Mouse (Mus musculus) lung, postnatal 25 days (tissue): ENCODE measurements around the gene Socs7.

Experiments used
- DNase-seq: peaks from one replicate; pipeline ENCODE4 v3.0.0; 2022; ENCODE audit warnings: low spot score

Socs7 gene

GRCm38 (mm10) chr11:97343619-97344018 lies 18.7 kb upstream of the Socs7 start:
- DNase-seq = peak; percentile 51

DNA sequence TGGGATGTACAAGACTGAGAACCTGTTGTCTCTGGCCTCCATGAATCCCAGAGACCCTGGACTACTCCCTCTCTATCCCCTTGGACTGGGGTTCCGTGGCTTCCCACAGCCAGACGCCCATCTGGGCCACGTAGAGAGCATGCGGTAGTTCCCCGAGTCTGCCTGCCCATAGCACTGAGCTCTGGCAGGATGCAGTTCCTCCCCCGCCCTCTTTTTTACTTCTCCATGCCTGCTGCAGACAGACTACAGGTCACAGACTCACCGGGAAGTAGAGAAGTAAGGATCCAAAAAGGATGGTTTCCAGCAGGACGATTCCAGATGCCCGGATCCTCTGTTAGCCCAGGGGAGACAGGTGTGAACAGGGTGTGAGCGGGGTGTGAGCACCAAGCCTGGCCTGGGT lies 16.9 kb upstream of the Socs7 start:
- no peak for DNase-seq

DNA sequence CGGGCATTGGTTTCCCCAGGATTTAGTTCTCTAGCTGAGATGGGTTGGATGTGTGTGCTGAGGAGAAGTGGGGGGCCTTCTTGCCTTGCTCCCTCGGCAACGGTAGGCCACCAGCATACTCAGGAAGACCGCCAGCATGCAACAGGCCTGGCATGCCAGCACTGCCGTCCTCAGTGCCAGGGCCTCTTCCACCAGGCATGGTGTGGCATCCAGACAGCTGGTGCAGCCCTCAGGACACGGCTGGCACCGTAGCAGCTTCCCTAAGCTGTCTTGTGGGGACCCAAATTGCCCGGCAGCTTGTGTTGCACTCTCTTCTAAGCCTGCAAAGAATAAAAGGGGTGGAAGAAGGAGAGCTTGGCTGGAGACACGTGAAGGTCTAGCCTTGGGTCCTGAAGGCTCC lies 16.0 kb upstream of the Socs7 start:
- DNase-seq = no peak

DNA sequence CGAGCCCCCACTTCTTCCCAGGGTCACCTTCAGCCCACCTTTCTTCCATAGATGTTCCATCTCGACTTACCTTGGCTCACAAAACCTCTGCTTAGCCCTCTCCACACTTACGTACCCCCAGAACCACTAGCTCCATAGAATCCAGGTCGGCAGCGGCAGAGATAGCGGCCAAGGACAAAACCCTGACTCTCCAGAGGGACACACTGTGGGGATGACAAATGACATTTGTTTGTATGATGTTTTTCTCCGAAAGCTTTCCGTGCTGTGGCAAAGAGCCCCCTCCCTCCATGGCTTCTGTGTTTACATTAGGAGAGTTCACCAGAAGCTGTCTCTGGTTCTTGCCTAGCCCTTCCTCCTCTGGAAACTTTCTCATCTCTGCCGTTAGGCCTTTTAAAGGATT lies 15.1 kb upstream of the Socs7 start:
- no peak for DNase-seq

GRCm38 (mm10) chr11:97350035-97350434 lies 12.3 kb upstream of the Socs7 start:
- DNase-seq = peak; percentile 71

DNA sequence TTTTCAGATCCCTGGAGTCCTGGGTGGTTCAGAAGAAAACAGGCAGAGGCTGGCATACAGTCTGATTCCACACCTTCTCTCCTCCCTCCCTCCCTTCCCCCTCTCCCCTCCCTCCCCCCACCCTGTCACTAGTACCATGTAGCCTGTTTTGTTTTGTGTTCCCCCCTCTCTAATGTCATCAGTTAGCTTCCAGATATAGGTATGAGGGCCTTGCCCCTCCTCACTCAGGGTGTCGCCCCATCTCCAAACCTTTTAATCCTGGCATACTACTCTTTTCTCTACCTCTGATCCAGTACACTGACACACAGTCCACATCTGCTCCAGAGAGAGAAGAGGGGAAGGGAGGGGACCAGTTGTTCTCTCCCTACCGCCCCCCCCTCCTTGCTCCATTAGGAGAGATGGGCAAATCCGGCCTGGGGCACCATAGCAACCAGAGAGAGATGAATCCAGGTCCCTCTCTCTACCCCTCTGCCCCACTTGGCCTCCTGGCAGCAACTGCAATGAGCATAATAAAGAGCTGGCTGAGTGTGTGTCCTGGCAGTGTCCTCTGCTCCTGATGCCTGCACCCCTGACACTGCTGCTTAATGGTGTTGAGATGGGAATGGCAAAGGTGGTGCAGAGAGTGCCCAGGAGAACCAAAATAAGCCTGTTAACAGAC lies 10.2 kb upstream of the Socs7 start, which contains the start of gene Gpr179:
TSS of gene Gpr179 (minus strand) at position 51 of the 658 bp plus-strand sequence.
- DNase-seq = no peak

DNA sequence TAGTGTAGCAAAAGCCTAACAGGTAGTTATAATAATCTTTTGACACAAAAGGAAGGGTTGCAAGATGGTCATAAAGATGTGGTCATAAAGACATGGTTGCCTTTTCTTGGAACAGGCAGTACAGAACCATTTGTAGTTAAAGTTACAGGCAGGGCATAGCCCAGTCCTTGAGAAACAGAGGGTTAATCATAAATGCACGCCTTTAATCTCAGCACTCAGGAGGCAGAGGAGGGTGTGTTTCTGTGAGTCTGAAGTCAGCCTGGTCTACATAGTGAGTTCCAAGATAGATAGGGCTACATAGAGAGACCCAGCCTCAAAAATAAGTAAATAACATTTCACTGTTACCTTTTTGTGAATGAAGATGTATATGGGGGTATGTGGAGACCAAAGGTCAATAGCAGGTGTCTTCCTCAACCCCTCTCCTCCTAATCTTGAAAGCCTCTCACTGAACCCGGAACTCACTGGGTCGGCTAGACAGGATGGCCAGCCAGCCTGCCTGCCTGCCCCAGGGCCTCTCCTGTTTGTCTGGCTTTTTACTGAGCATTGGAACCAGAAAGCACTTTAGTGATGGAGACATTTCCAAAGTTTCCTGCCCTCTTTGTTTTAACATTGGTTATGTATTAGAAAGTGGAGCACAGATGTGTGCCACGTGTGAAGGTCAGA lies 9.3 kb upstream of the Socs7 start:
- DNase-seq = no peak

DNA sequence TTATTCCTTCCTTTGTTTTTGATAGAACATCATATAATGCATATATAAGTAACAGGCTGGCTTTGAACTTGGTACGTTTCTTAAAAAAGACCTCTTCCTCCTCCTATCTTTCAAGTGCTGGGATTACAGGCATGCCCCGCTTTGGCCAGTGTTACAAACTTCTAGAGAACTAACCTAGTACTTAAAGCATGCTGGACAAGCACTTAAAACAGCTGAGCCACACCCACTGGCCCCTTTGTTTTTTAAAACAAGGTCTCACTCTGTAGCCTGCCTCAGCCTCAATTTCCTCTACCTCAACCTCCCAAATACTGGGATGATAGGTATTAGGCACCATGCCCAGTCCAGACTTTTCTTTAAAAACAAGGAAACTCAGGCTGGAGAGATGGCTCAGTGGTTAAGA lies 7.7 kb upstream of the Socs7 start:
- DNase-seq = no peak

DNA sequence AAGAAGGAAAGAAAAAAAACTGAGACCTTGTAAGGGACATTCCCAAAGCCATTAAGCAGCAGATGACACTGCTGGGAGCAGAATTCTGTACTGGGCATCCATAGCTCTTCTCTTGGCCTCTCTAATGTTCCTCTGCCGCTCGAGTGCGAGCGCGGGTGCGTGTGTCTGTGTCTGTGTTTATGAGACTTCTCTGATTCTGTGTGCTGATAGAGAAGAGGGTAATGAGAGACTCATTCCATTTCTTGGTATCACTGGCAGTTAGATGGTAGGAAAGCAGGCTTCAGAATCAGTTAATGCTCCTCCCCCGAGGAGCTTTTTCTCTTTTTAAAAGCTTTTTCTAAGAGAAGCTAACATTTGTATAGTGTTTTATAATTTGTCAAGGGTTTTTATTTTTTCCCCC lies 7.1 kb upstream of the Socs7 start:
- DNase-seq = no peak

DNA sequence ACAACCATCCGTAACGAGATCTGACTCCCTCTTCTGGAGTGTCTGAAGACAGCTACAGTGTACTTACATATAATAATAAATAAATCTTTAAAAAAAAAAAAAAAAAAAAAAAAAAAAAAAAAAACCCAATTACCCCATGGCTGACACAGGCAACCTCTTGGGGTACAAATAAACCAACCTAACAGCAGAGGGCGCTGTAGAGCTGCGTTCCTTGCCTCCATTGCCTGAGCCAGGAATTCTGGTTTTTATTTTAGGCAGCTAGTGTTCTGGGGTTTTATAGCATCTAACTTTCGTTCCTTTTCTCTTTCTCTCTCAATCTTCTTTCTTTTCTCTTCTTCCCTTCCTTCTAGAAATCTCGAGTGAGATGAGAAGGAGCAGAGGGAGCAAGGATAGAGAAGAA lies 4.7 kb upstream of the Socs7 start:
- peak; percentile 84 for DNase-seq

GRCm38 (mm10) chr11:97362649-97362942 lies 245 bp downstream of the Socs7 start:
- DNase-seq = no peak

- peak; percentile 17 for DNase-seq
Measured at GRCm38 (mm10) chr11:97362943-97363643, 742 bp downstream of the Socs7 start.

DNA sequence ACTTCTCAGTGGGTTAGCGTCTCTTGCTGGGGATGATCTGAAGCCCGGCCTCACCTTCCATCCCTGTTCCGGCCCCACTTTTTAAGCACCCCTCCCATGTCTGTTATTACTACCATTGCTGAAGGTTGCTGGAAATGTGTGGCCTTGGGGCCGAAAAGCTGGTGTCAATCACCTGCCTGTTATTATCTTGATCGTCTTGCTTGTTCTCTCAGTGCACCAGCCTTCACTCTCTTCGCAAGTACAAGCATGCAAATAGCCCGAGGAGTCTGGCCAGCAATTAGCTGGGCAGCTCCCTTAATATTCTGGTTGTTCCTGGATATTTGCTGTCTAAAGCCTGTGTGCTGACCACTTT lies 1.3 kb downstream of the Socs7 start:
- no peak for DNase-seq

DNA sequence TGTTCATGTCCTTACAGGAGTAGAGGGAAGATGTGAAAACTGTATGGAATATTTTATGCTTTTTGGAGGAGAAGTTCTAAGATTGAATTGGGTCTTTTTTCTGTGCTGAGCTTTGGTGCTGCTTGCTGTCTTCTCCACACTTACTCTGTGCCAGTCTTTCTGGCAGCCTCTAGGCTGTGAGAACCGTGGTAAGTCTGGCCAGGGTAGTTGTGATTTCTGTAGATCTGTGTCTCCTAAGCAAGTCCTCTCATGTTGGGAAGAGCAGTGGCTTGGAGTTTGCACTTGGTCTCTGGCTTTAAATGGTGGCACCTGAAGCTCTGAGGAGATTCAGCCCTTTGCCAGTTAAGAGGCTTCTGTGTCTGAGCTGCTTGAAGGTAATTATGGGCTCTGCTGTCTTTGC lies 3.2 kb downstream of the Socs7 start:
- DNase-seq = no peak

DNA sequence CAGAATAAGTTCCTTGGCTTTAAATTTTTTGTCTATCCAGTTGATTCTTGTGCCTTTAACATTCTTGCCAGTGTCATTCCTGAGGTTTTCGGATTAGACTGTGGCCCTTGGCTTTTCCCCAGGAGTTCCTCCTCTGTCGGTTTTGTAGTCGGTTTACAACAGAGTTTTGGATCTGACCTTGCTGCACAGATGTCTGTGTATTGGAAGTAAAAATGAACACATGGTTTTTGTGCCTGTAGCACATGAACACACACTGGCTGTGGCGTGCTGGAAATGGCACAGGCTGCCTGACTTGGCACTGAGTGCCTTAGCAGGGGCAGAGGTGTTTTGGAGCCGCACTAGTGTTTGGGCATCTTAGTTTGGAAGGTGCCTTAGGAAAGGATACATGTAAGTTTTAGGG lies 6.2 kb downstream of the Socs7 start:
- no peak for DNase-seq

DNA sequence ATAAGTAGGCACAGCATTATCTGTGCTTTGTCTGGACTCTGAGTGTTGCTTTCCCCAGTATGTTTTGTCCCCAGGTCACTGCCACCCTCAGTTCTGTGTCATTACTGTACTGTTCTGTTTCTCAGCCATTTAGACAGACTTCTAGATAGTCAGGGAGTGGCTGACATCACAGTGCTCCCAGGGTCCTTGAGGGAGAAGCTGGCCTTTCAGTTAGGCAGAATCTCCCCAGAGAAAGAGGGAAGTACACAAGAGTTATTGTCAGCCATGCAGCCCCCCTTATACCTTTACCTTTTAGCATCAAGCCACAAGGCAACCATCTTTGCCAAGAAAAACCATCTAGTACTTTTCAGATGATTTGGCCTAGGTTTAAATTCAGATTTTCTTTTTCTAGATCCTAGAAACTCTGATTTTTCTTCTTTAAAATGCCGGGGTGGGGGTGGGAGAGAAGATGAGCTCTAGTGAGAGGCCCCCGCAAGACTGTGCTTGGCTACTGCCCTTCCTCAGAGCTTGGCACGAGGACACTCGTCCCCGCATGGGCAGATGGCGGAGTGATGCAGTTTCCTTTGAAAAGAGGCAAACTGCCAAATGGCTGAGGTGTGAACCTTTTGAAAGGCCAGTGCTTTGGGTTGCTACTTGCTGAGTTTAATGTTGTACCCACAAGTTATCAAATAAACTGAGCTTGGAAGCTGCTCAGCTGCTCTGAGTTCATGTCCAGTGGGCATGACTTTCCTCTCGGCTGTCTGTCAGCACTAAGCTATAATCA lies 8.2 kb downstream of the Socs7 start:
- no peak for DNase-seq

GRCm38 (mm10) chr11:97372159-97372864 lies 10.0 kb downstream of the Socs7 start:
- DNase-seq = no peak

DNA sequence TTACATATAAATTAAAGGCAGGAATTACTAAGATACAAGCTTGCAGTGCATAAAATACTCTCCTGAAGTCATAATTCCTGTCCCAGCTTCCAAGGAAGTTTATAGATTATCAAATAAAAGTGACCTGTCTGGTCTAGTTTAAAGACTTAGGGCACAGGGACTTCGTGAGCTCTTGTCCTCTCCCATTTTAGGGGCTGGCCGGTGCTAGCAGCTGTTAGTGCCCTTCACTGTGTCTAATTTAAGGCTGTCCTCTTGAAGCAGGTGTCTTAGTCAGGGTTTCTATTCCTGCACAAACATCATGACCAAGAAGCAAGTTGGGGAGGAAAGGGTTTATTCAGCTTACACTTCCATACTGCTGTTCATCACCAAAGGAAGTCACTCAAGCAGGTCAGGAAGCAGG lies 11.1 kb downstream of the Socs7 start:
- DNase-seq = no peak

DNA sequence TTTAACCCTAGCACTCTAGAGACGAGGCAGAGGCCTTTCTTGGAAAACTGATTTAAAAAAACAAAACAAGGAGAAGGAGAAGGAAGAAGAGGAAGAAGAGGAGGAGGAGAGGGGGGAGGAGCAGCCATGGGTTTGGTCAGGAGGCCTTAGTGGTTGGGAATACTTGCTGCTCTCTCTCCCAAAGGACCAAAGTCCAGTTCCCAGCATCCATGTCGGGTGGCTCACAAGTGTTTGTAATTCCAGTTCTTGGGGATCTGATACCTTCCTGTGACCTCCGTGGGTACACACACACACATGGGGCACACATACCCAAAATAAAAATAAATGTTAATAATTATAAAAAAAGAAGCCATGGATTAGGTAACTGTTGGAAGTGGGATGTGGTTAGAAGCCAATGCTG lies 17.7 kb downstream of the Socs7 start:
- no peak for DNase-seq

- no peak for DNase-seq
Measured at GRCm38 (mm10) chr11:97383017-97383416, 20.7 kb downstream of the Socs7 start.

GRCm38 (mm10) chr11:97383764-97384163 lies 21.4 kb downstream of the Socs7 start:
- DNase-seq = no peak

DNA sequence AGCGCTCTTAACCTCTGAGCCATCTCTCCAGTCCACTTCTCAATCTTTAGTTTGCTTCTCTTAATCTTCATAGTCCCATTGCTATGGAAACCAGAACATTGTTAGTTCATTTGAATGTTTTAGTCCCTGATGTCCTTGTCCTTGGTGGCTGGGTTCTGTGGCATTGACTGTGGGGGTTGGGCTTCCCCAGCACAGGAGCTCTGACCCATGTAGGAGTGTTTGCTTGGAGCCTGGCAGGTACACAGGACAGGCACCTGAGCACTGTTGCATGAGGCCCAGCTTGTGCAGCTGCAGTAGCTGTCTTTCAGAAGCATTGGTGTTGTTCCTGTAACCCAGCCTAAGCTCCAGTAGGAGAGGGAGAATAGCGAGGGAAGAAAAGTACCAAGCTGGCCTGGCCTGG lies 25.5 kb downstream of the Socs7 start:
- no peak for DNase-seq
